Mouse (Mus musculus): Measurements from ENCODE around the gene Krtap5-2. TPM values are rescaled to one million over a fixed set of nuclear protein-coding genes. Genes with fewer than 3 reads are reported as not detected.

The Krtap5-2 gene
- polyA plus RNA-seq, 2 experiments: not detected

DNA sequence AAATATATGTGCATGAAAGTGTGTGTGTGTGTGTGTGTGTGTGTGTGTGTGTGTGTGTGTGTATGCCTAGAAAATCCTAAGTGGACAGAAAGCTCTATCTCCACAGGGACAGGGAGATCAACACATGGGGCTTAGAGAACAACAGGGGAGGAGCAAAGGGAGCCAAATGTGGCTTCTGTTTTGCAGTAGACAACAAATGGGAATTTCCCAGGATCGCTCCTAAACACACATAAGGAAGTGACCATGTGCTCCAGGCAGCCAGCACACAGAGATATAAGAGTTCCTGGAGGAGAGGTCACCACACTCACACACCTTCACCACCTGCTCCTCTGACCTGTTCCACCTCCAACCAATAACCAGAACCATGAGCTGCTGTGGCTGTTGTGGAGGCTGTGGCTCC lies 25.3 kb upstream of the Krtap5-2 start, which contains the start of gene Krtap5-3:
Gene Krtap5-3, plus strand, starts transcription at position 301 of the 400 bp plus-strand sequence.
- TF ChIP-seq EP300 (IDR thresholded peaks at IDR 0.05; ENCODE audit: low read depth): no peak
- TF ChIP-seq CTCF (IDR thresholded peaks at IDR 0.05; ENCODE audit: low read depth): no peak
- H3K36me3 ChIP-seq (replicated peaks; ENCODE audit: control insufficient read depth, insufficient read depth, low read depth): no peaks in the 10 kb centered on the region
- H3K27me3 ChIP-seq (ENCODE audit: control insufficient read depth, insufficient read depth, low read length): no peaks in the 10 kb centered on the region
- DNase-seq (ENCODE audit: low read depth in 3 of 3, low spot score in 3 of 3) (no peak), ATAC-seq (ENCODE audit: insufficient read depth) (no peak)
- H3K27ac ChIP-seq: no peak within 1 kb of the TSS
- WGBS (ENCODE audit: insufficient replicate concordance): 27% methylated on average over 1 of the region's 1 CpGs
- no peak within 1 kb of the TSS for H3K4me2 ChIP-seq (ENCODE audit: low read depth)
- no peaks in the 10 kb centered on the region for H3K4me1 ChIP-seq (replicated peaks; ENCODE audit: control insufficient read depth in 2 of 2, insufficient read depth in 2 of 2, low read length in 1 of 2)
- no peak within 1 kb of the TSS for H3K4me3 ChIP-seq (ENCODE audit: insufficient read depth in 1 of 2, low read depth in 2 of 2, low read length in 2 of 2)
- H3K9ac ChIP-seq (replicated peaks): no peak within 1 kb of the TSS
- no peaks in the 10 kb centered on the region for H3K9me3 ChIP-seq (ENCODE audit: control insufficient read depth, low read length)

DNA sequence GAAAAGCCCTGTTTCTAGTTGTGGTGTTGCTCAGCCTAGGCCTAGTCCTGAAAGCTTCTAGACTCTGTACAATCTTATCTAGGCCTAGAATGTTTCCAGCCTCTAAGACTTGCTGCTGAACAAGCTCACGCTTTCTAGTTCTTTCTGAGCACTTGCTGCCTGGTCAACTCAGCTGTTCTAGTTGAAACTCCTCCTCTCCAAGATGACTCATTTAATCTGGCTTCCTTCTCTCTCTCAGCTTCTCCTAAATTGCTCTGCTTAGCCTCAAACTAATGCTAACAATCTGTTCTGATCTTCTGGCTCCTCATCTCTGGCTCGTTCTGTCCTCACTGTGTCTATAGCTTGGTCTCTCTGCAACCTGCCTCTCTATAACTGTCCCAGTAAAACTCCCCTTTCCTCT lies 22.9 kb upstream of the Krtap5-2 start:
- no peak for TF ChIP-seq CTCF (IDR thresholded peaks at IDR 0.05; ENCODE audit: low read depth)
- no peak for TF ChIP-seq EP300 (IDR thresholded peaks at IDR 0.05; ENCODE audit: low read depth)
- H3K4me1 ChIP-seq (replicated peaks; ENCODE audit: control insufficient read depth in 2 of 2, insufficient read depth in 2 of 2, low read length in 1 of 2): no peaks in the 10 kb centered on the region
- no peak overlapping the region for H3K27ac ChIP-seq
- no peak overlapping the region for H3K4me2 ChIP-seq (ENCODE audit: low read depth)
- WGBS (ENCODE audit: insufficient replicate concordance): 49% methylated on average over 2 of the region's 2 CpGs
- no peak overlapping the region for H3K9ac ChIP-seq (replicated peaks)
- ATAC-seq (ENCODE audit: insufficient read depth) (no peak), DNase-seq (ENCODE audit: low read depth in 3 of 3, low spot score in 3 of 3) (no peak)
- H3K4me3 ChIP-seq (ENCODE audit: insufficient read depth in 1 of 2, low read depth in 2 of 2, low read length in 2 of 2): no peak overlapping the region
- no peaks in the 10 kb centered on the region for H3K36me3 ChIP-seq (replicated peaks; ENCODE audit: control insufficient read depth, insufficient read depth, low read depth)
- H3K9me3 ChIP-seq (ENCODE audit: control insufficient read depth, low read length): no peaks in the 10 kb centered on the region
- H3K27me3 ChIP-seq (ENCODE audit: control insufficient read depth, insufficient read depth, low read length): no peaks in the 10 kb centered on the region

DNA sequence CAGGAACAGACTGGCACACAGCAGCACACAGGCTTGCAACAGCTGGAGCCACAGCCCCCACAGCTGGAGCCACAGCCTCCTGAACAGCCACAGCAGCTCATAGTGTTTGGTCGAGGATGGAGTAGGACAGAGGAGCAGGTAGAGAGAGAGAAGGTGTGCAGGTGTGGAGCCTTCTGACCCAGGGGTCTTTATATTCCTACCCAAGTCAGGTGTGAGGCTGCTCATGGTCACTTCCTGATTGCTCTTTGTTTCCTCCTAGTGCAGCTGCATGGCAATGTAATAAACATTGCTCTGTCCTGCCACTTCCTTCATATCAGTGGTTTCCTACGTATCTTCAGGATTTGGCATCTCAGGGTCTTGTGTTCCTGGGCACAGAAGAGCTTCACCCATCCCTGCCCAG lies 14.5 kb upstream of the Krtap5-2 start, which contains the start of gene Gm10153:
Gene Gm10153, minus strand, starts transcription at position 101 of the 400 bp plus-strand sequence.
- Histone ChIP-seq H3K9ac (replicated peaks) (no peak within 1 kb of the TSS), H3K4me2 (ENCODE audit: low read depth) (no peak within 1 kb of the TSS), H3K27me3 (ENCODE audit: control insufficient read depth, insufficient read depth, low read length) (no peaks in the 10 kb centered on the region), H3K27ac (no peak within 1 kb of the TSS), H3K4me3 (ENCODE audit: insufficient read depth in 1 of 2, low read depth in 2 of 2, low read length in 2 of 2) (no peak within 1 kb of the TSS), H3K4me1 (replicated peaks; ENCODE audit: control insufficient read depth in 2 of 2, insufficient read depth in 2 of 2, low read length in 1 of 2) (no peaks in the 10 kb centered on the region), H3K9me3 (ENCODE audit: control insufficient read depth, low read length) (no peaks in the 10 kb centered on the region), H3K36me3 (replicated peaks; ENCODE audit: control insufficient read depth, insufficient read depth, low read depth) (no peaks in the 10 kb centered on the region)
- DNase-seq (ENCODE audit: low read depth in 3 of 3, low spot score in 3 of 3) (no peak), ATAC-seq (ENCODE audit: insufficient read depth) (no peak)
- 15% methylated on average over 2 of the region's 2 CpGs for WGBS (ENCODE audit: insufficient replicate concordance)
- TF ChIP-seq CTCF (IDR thresholded peaks at IDR 0.05; ENCODE audit: low read depth): no peak
- TF ChIP-seq EP300 (IDR thresholded peaks at IDR 0.05; ENCODE audit: low read depth): no peak

DNA sequence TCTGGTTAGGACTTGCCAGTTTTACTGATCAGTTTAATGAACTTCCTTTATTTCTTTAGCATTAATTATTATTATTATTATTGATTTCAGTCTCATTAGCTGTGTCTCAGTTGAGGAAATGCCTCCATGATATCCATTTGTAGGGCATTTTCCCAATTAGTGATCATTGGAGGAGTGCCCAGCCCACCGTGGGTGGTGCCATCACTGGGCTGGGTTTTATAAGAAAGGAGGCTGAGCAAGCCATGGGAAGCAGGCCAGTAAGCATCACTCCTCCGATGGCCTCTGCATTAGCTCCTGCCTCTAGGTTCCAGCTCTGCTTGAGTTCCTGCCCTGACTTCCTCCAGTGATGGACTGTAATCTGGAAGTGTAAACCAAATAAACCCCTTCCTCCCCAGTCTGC lies 12.4 kb upstream of the Krtap5-2 start:
- Histone ChIP-seq H3K27ac (no peak overlapping the region), H3K9me3 (ENCODE audit: control insufficient read depth, low read length) (no peaks in the 10 kb centered on the region), H3K9ac (replicated peaks) (no peak overlapping the region), H3K4me2 (ENCODE audit: low read depth) (no peak overlapping the region), H3K4me1 (replicated peaks; ENCODE audit: control insufficient read depth in 2 of 2, insufficient read depth in 2 of 2, low read length in 1 of 2) (no peaks in the 10 kb centered on the region), H3K36me3 (replicated peaks; ENCODE audit: control insufficient read depth, insufficient read depth, low read depth) (no peaks in the 10 kb centered on the region), H3K4me3 (ENCODE audit: insufficient read depth in 1 of 2, low read depth in 2 of 2, low read length in 2 of 2) (no peak overlapping the region), H3K27me3 (ENCODE audit: control insufficient read depth, insufficient read depth, low read length) (no peaks in the 10 kb centered on the region)
- DNase-seq (ENCODE audit: low read depth in 3 of 3, low spot score in 3 of 3) (no peak), ATAC-seq (ENCODE audit: insufficient read depth) (no peak)
- WGBS (ENCODE audit: insufficient replicate concordance): 64% methylated on average over 2 of the region's 2 CpGs
- no peak for TF ChIP-seq CTCF (IDR thresholded peaks at IDR 0.05; ENCODE audit: low read depth)
- TF ChIP-seq EP300 (IDR thresholded peaks at IDR 0.05; ENCODE audit: low read depth): no peak

DNA sequence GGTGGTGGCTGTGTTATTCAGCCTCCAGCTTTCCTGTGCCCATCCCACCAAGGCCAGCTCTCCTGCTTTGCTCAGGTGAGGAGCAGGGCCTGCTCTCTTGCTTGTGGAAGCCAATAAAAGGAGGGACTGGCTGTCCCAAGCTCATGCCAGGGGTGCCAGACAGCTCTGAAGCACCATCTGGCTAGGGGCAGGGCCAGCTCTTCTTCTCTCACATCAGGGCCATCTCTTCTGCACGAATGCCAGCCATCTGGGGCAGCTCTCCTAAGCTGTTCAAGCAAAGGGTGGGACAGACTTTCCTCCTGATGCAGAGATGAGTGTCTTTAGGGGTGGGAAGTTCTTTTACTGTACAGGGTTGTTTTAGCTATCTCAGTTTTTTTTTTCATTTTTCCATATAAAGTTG lies 5.2 kb upstream of the Krtap5-2 start:
- TF ChIP-seq EP300 (IDR thresholded peaks at IDR 0.05; ENCODE audit: low read depth) (no peak), CTCF (IDR thresholded peaks at IDR 0.05; ENCODE audit: low read depth) (no peak)
- Histone ChIP-seq H3K9me3 (ENCODE audit: control insufficient read depth, low read length) (no peaks in the 10 kb centered on the region), H3K4me1 (replicated peaks; ENCODE audit: control insufficient read depth in 2 of 2, insufficient read depth in 2 of 2, low read length in 1 of 2) (no peaks in the 10 kb centered on the region), H3K36me3 (replicated peaks; ENCODE audit: control insufficient read depth, insufficient read depth, low read depth) (no peaks in the 10 kb centered on the region), H3K9ac (replicated peaks) (no peak overlapping the region), H3K27me3 (ENCODE audit: control insufficient read depth, insufficient read depth, low read length) (no peaks in the 10 kb centered on the region), H3K4me2 (ENCODE audit: low read depth) (no peak overlapping the region), H3K27ac (no peak overlapping the region), H3K4me3 (ENCODE audit: insufficient read depth in 1 of 2, low read depth in 2 of 2, low read length in 2 of 2) (no peak overlapping the region)
- WGBS (ENCODE audit: insufficient replicate concordance): 10% methylated on average over 1 of the region's 1 CpGs
- ATAC-seq (ENCODE audit: insufficient read depth) (no peak), DNase-seq (ENCODE audit: low read depth in 3 of 3, low spot score in 3 of 3) (no peak)
